Mouse (Mus musculus): ENCODE results near the gene Frmd4b. TPM values are rescaled to one million over a fixed set of nuclear protein-coding genes. Genes with fewer than 3 reads are reported as not detected.

Gene Frmd4b
- polyA plus RNA-seq, 1 experiment, result 15.4 TPM

GRCm38 (mm10) chr6:97349355-97350138, 267.8 kb downstream of the Frmd4b start:
- Histone ChIP-seq H3K27ac (ENCODE audit: control insufficient read depth, insufficient read depth, low read depth, low read length, poor library complexity) (no peak overlapping the region), H3K4me3 (replicated peaks; ENCODE audit: control insufficient read depth, low read depth, low read length) (no peak overlapping the region), H3K4me1 (ENCODE audit: control insufficient read depth, insufficient read depth, low read length) (no peaks in the 10 kb centered on the region)
- TF ChIP-seq POLR2A (IDR thresholded peaks at IDR 0.05; ENCODE audit: borderline replicate concordance, control insufficient read depth, low read depth, low read length) (no peak), CTCF (IDR thresholded peaks at IDR 0.05; ENCODE audit: control insufficient read depth, insufficient read depth, low read length) (no peak)
- WGBS, result 77% methylated on average over 8 of the region's 8 CpGs

GRCm38 (mm10) chr6:97346932-97347331, 270.4 kb downstream of the Frmd4b start:
- H3K4me1 ChIP-seq (ENCODE audit: control insufficient read depth, insufficient read depth, low read length), result no peaks in the 10 kb centered on the region
- 80% methylated on average over 1 of the region's 1 CpGs for WGBS
- TF ChIP-seq CTCF (IDR thresholded peaks at IDR 0.05; ENCODE audit: control insufficient read depth, insufficient read depth, low read length), result no peak
- no peak overlapping the region for H3K4me3 ChIP-seq (replicated peaks; ENCODE audit: control insufficient read depth, low read depth, low read length)
- no peak overlapping the region for H3K27ac ChIP-seq (ENCODE audit: control insufficient read depth, insufficient read depth, low read depth, low read length, poor library complexity)

- TF ChIP-seq CTCF (IDR thresholded peaks at IDR 0.05; ENCODE audit: control insufficient read depth, insufficient read depth, low read length) (no peak), POLR2A (IDR thresholded peaks at IDR 0.05; ENCODE audit: borderline replicate concordance, control insufficient read depth, low read depth, low read length) (no peak)
- no peaks in the 10 kb centered on the region for H3K4me1 ChIP-seq (ENCODE audit: control insufficient read depth, insufficient read depth, low read length)
- WGBS, result 83% methylated on average over 10 of the region's 10 CpGs
- no peak overlapping the region for H3K4me3 ChIP-seq (replicated peaks; ENCODE audit: control insufficient read depth, low read depth, low read length)
- no peak overlapping the region for H3K27ac ChIP-seq (ENCODE audit: control insufficient read depth, insufficient read depth, low read depth, low read length, poor library complexity)
Observed at GRCm38 (mm10) chr6:97346527-97346926, 270.8 kb downstream of the Frmd4b start.

GRCm38 (mm10) chr6:97345921-97346320, 271.4 kb downstream of the Frmd4b start:
- no peaks in the 10 kb centered on the region for H3K4me1 ChIP-seq (ENCODE audit: control insufficient read depth, insufficient read depth, low read length)
- H3K4me3 ChIP-seq (replicated peaks; ENCODE audit: control insufficient read depth, low read depth, low read length), result no peak overlapping the region
- TF ChIP-seq POLR2A (IDR thresholded peaks at IDR 0.05; ENCODE audit: borderline replicate concordance, control insufficient read depth, low read depth, low read length) (no peak), CTCF (IDR thresholded peaks at IDR 0.05; ENCODE audit: control insufficient read depth, insufficient read depth, low read length) (no peak)
- WGBS, result 90% methylated on average over 2 of the region's 2 CpGs
- no peak overlapping the region for H3K27ac ChIP-seq (ENCODE audit: control insufficient read depth, insufficient read depth, low read depth, low read length, poor library complexity)

GRCm38 (mm10) chr6:97342185-97342584, 275.2 kb downstream of the Frmd4b start:
- no peaks in the 10 kb centered on the region for H3K4me1 ChIP-seq (ENCODE audit: control insufficient read depth, insufficient read depth, low read length)
- 77% methylated on average over 5 of the region's 5 CpGs for WGBS
- no peak overlapping the region for H3K27ac ChIP-seq (ENCODE audit: control insufficient read depth, insufficient read depth, low read depth, low read length, poor library complexity)
- TF ChIP-seq CTCF (IDR thresholded peaks at IDR 0.05; ENCODE audit: control insufficient read depth, insufficient read depth, low read length) (no peak), POLR2A (IDR thresholded peaks at IDR 0.05; ENCODE audit: borderline replicate concordance, control insufficient read depth, low read depth, low read length) (no peak)
- no peak overlapping the region for H3K4me3 ChIP-seq (replicated peaks; ENCODE audit: control insufficient read depth, low read depth, low read length)

GRCm38 (mm10) chr6:97341628-97342027, 275.7 kb downstream of the Frmd4b start:
- no peak for TF ChIP-seq CTCF (IDR thresholded peaks at IDR 0.05; ENCODE audit: control insufficient read depth, insufficient read depth, low read length)
- no peak overlapping the region for H3K27ac ChIP-seq (ENCODE audit: control insufficient read depth, insufficient read depth, low read depth, low read length, poor library complexity)
- H3K4me3 ChIP-seq (replicated peaks; ENCODE audit: control insufficient read depth, low read depth, low read length), result no peak overlapping the region
- H3K4me1 ChIP-seq (ENCODE audit: control insufficient read depth, insufficient read depth, low read length), result no peaks in the 10 kb centered on the region
- 81% methylated on average over 1 of the region's 1 CpGs for WGBS

GRCm38 (mm10) chr6:97341148-97341547, 276.2 kb downstream of the Frmd4b start:
- TF ChIP-seq POLR2A (IDR thresholded peaks at IDR 0.05; ENCODE audit: borderline replicate concordance, control insufficient read depth, low read depth, low read length), result no peak
- no peak for TF ChIP-seq CTCF (IDR thresholded peaks at IDR 0.05; ENCODE audit: control insufficient read depth, insufficient read depth, low read length)
- H3K27ac ChIP-seq (ENCODE audit: control insufficient read depth, insufficient read depth, low read depth, low read length, poor library complexity), result no peak overlapping the region
- no peaks in the 10 kb centered on the region for H3K4me1 ChIP-seq (ENCODE audit: control insufficient read depth, insufficient read depth, low read length)
- WGBS, result 78% methylated on average over 3 of the region's 3 CpGs
- no peak overlapping the region for H3K4me3 ChIP-seq (replicated peaks; ENCODE audit: control insufficient read depth, low read depth, low read length)

GRCm38 (mm10) chr6:97340211-97340791, 277.0 kb downstream of the Frmd4b start:
- H3K4me1 ChIP-seq (ENCODE audit: control insufficient read depth, insufficient read depth, low read length), result no peaks in the 10 kb centered on the region
- TF ChIP-seq CTCF (IDR thresholded peaks at IDR 0.05; ENCODE audit: control insufficient read depth, insufficient read depth, low read length) (no peak), POLR2A (IDR thresholded peaks at IDR 0.05; ENCODE audit: borderline replicate concordance, control insufficient read depth, low read depth, low read length) (no peak)
- WGBS, result 86% methylated on average over 17 of the region's 17 CpGs
- H3K4me3 ChIP-seq (replicated peaks; ENCODE audit: control insufficient read depth, low read depth, low read length), result no peak overlapping the region
- no peak overlapping the region for H3K27ac ChIP-seq (ENCODE audit: control insufficient read depth, insufficient read depth, low read depth, low read length, poor library complexity)

Measured in bone marrow, adult 2 months (tissue).